Mouse (Mus musculus): ENCODE data around the gene Olfr1180. TPM values are rescaled to one million over a fixed set of nuclear protein-coding genes. Genes with fewer than 3 reads are reported as not detected.

The Olfr1180 gene
- polyA plus RNA-seq (2021; fragmentation: Nextera tagmentation) = not detected in 2 replicates
- long read RNA-seq, experiment 1 = 0 reads
- long read RNA-seq, experiment 2 = 0 reads

DNA sequence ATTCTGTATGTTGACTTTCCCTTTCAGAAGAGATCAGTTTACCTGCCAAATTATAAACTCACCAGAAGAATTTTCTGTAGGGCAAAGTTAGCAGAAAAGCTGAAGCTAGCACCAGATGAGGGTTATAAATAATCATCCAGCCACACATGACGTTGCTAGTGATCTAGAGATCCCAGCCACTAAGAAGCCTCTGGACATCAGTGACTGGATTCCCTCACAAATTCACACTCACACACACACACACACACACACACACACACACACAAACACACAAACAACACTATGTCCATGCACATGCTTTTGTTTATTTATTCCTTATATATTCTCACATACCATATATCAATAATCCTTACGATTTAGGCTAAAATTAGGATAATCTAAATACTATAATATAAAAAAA is at the start of gene Olfr1180:
Gene Olfr1180, minus strand, starts transcription at position 101 of the 400 bp plus-strand sequence.

DNA sequence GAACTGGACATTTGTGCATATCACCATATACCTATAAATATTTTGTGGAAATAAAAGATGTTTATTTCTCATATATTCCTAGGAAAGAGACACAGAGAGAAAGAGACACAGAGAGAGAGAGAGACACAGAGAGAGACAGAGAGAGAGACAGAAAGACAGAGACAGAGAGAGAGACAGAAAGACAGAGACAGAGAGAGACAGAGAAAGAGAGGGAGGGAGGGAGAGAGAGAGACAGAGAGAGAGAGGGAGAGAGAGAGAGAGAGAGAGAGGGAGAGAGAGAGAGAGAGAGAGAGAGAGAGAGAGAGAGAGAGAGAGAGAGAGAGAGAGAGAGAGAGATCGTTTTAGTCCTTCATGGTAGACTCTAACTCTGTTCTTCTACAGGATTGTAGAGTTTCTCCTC is 35.6 kb upstream of the Olfr1180 start, which contains the start of gene Olfr1183:
Gene Olfr1183, plus strand, starts transcription at position 301 of the 400 bp plus-strand sequence.

DNA sequence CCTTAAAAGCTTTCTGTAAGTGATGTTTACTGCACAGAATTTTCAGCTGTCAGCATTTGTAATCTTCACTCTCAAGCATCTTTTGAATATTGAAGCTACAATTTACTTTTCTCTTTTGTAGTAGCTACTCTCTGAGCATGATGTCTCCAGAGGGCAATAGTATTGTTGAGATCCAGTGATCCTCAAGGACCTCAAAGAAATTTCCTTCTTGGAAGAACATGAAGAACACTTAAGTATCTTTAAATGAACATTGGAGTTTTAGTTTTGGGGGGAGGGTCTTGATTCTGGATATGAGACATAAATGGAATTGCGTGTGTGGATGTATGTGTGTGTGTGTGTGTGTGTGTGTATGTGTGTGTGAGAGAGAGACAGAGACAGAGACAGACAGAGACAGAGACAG is 30.1 kb upstream of the Olfr1180 start, which contains the start of gene Gm13757:
Gene Gm13757, minus strand, starts transcription at position 101 of the 400 bp plus-strand sequence.

DNA sequence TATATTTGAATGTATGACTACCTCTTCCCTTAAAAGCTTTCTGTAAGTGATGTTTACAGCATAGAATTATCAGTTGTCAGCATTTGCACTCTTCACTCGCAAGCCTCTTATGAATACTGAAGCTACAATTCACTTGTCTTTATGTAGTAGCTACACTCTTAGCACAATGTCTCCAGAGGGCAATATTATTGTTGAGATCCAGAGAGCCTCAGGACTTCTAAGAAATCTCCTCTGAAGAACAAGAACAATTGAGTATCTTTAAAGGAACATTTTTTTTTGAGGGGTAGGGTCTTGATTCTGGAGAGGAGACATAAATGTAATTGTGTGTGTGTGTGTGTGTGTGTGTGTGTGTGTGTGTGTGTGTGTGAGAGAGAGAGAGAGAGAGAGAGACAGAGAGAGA is 7.1 kb upstream of the Olfr1180 start, which contains the start of gene Olfr1181:
Gene Olfr1181, minus strand, starts transcription at position 101 of the 400 bp plus-strand sequence.

DNA sequence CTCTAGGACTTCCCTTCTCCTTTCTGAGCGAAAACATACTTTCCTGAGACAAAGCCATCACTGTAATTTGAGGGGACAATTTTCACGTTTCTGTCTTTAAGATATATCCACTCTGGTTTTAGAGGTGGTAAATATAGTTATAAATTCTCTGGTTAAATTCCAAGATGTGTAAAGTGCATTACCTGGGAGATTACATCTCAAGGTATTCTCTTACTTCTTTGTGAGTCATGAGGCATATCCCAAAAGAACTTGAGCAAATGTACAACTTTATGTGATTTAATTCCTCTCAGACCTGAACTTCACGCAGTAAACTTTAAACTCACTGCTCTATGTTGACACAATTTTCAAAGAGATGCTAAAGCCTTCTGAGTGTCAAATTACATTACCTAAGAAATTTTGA is 12.6 kb downstream of the Olfr1180 start, which contains the start of gene Olfr1179:
Gene Olfr1179, minus strand, starts transcription at position 101 of the 400 bp plus-strand sequence.

DNA sequence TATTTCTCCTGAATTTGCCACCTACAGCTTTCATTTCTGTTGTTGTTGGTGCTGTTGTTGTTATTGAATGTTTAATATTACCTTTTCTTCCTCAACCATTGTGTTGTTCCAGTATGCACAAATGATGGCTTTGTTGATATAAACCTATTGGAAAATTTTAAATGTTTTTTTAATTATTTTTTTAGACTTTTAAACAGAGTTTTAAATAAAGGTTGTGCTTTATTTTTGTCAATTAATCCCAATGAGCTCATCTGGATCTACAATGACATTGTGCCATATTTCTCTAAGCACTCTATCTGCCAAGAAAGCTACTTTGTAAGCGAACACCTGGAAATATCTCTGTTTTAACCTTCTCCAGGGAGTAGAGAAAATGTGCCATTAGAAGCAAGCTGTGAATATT is 32.2 kb downstream of the Olfr1180 start, which contains the start of gene Olfr1178:
Gene Olfr1178, plus strand, starts transcription at position 301 of the 400 bp plus-strand sequence.

Other genes starting within 250 kb of the Olfr1180 start
- gene Olfr1168, start 237.3 kb downstream of the Olfr1180 start, polyA plus RNA-seq (2021; fragmentation: Nextera tagmentation) = not detected in 2 replicates
- not detected in 2 replicates for gene Olfr1170, start 190.8 kb downstream of the Olfr1180 start, polyA plus RNA-seq (2021; fragmentation: Nextera tagmentation)
- not detected in 2 replicates for gene Olfr1173, start 139.3 kb downstream of the Olfr1180 start, polyA plus RNA-seq (2021; fragmentation: Nextera tagmentation)
- gene Olfr1174-ps, start 104.0 kb downstream of the Olfr1180 start, polyA plus RNA-seq (2021; fragmentation: Nextera tagmentation) = not detected in 2 replicates
- gene Olfr1175-ps, start 91.9 kb downstream of the Olfr1180 start, polyA plus RNA-seq (2021; fragmentation: Nextera tagmentation) = not detected in 2 replicates
- not detected in 2 replicates for gene Olfr1176, start 82.4 kb downstream of the Olfr1180 start, polyA plus RNA-seq (2021; fragmentation: Nextera tagmentation)
- gene Olfr1177-ps, start 72.7 kb downstream of the Olfr1180 start, polyA plus RNA-seq (2021; fragmentation: Nextera tagmentation) = not detected in 2 replicates
- not detected in 2 replicates for gene Olfr1178, start 32.1 kb downstream of the Olfr1180 start, polyA plus RNA-seq (2021; fragmentation: Nextera tagmentation)
- gene Olfr1179, start 12.7 kb downstream of the Olfr1180 start, polyA plus RNA-seq (2021; fragmentation: Nextera tagmentation) = not detected in 2 replicates
- not detected in 2 replicates for gene Olfr1181, start 7.0 kb upstream of the Olfr1180 start, polyA plus RNA-seq (2021; fragmentation: Nextera tagmentation)
- not detected in 2 replicates for gene Gm13757, start 30.0 kb upstream of the Olfr1180 start, polyA plus RNA-seq (2021; fragmentation: Nextera tagmentation)
- gene Olfr1183, start 35.7 kb upstream of the Olfr1180 start, polyA plus RNA-seq (2021; fragmentation: Nextera tagmentation) = not detected in 2 replicates
- gene Olfr1184, start 64.4 kb upstream of the Olfr1180 start, polyA plus RNA-seq (2021; fragmentation: Nextera tagmentation) = not detected in 2 replicates
- gene Olfr1185-ps1, start 74.2 kb upstream of the Olfr1180 start, polyA plus RNA-seq (2021; fragmentation: Nextera tagmentation) = not detected in 2 replicates
- gene Olfr1186, start 99.4 kb upstream of the Olfr1180 start, polyA plus RNA-seq (2021; fragmentation: Nextera tagmentation) = not detected in 2 replicates
- gene Olfr1188, start 137.8 kb upstream of the Olfr1180 start, polyA plus RNA-seq (2021; fragmentation: Nextera tagmentation) = not detected in 2 replicates
- gene Olfr1189, start 167.3 kb upstream of the Olfr1180 start, polyA plus RNA-seq (2021; fragmentation: Nextera tagmentation) = not detected in 2 replicates
- not detected in 2 replicates for gene Olfr1191-ps1, start 221.4 kb upstream of the Olfr1180 start, polyA plus RNA-seq (2021; fragmentation: Nextera tagmentation)
- gene Olfr1192-ps1, start 229.4 kb upstream of the Olfr1180 start, polyA plus RNA-seq (2021; fragmentation: Nextera tagmentation) = not detected in 2 replicates